Mouse (Mus musculus): ENCODE measurements around the gene Lsamp. TPM values are rescaled to one million over a fixed set of nuclear protein-coding genes. Genes with fewer than 3 reads are reported as not detected.
"Not testable (repeated sequence)": the region's sequence is repeated elsewhere in the genome, so short reads cannot be mapped to it uniquely, and the experiment has no call there.

Gene Lsamp
- total RNA-seq, 2 experiments from 2014 or later: 1.8 to 2.6 TPM

DNA sequence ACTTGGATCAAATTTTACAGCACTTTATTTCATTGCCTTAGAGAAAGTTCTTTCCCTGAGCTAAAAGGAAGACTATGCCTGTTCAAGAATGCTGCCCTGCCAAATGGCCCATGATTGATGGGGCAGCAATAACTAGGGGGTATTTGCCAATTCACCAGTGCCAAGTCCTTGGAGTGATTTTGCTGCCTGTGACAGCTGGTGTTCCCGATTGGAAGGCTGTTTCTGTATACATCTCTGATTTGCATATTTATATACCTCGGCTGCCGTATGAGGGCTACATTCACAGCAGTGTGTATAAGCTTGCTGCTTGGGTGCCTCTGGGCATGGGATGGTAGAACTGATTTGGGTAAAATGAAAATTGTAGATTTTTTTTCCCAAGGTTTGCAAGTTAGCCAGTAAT lies 1919.5 kb downstream of the Lsamp start:
- DNase-seq (ENCODE audit: low spot score in 2 of 2): no peak

DNA sequence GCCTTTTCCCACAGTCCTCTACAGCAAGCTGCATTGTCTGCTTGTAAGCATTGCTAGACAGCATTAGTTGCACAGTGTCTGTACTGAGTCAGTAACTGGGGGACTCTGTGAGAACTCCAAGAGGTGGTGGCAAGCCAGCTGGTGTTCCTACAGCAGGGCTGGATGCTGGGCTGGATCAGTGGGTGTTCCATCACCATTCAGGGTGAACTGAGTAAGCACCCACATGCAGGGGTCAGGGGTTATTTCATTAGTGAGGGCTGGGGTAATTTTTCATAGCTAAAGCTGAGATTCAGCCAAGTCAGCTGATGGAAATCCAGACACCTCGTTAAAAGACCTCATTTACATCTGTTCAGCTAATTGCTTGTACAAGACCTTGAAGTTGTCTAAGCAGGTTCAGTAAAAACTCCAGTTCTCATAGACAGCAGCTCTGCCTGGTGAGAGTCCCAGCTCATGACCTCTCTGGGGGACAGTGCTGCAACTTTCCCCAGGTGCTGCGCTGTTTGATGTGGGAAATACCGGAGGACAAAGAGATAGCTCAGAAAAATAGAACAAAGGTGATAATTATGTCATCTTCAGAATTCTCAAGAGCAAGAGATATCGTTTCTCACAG lies 1928.5 kb downstream of the Lsamp start:
- no peak for DNase-seq (ENCODE audit: low spot score in 2 of 2)

DNA sequence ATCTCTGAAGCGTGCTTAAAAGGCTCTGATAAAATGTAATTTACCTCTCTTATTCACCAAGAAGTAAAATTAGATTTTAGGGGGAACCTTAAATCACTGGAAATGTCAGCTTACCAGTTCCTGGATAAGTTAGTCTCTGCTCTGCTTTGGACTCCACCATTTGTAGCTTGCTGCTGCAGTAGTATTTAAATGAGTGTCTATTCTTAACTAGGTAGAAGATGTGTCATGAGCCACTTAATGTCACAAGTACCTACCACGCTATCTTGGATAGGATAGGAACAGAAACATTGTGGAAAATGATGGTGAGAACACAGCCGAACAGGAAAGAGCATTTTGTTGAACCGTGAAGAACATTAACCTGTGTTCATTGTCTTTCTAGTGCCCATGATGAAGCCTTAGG lies 1929.2 kb downstream of the Lsamp start:
- no peak for DNase-seq (ENCODE audit: low spot score in 2 of 2)

DNA sequence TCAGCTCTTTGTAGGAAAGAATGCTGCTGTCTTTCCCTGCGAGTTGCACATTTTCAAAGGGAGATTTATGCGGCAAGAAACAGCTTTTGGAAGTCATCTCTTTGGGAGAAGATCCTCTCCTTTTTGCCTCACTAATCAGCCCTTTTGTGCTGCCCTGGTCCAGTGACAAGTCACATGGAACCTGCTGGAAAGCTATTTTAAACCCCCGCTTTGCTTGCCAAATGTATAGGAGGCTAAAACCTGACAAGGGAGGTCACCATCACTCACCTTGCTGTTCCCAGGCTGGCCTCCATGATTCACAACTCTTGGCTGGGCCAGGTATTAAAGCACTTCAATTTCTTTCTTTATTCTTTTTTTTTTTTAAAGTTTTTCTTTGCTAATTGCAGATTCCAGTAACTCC lies 1932.2 kb downstream of the Lsamp start:
- DNase-seq (ENCODE audit: low spot score in 2 of 2): no peak

DNA sequence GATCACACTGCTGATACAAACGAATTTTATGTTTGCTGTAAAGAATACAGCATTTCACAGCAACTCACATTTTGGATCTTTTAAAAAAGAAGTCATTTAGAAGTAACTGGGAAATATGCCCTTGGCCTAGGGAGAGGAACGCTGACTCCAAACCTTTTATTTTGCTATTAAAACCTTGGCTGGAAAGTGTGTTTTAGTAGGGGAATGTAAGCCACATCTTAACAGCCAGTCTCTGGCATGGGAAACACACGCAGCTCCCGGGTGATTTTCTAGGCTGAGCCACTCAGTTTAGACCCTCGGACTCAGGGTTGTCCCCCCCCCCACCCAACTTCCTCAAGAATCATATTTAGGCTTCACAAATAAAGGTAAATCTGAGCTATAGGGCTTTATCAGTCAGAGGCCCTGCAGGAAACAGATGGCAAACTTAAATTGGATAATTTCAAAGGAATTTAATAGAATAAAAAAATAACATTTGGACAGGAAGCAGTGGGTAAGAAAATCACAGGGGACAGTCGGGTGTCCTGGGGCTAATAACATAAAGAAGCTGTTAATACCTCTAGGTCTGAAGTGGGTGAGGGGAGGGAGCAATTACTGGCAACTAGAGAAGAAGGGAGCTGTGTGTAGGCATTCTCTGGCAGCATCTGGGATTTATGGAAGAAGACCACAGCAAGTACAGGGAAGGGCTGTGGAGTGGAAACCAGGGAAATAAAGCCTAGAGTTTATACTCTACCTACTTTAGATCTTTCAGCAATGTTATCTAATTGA lies 1933.1 kb downstream of the Lsamp start:
- no peak for DNase-seq (ENCODE audit: low spot score in 2 of 2)

DNA sequence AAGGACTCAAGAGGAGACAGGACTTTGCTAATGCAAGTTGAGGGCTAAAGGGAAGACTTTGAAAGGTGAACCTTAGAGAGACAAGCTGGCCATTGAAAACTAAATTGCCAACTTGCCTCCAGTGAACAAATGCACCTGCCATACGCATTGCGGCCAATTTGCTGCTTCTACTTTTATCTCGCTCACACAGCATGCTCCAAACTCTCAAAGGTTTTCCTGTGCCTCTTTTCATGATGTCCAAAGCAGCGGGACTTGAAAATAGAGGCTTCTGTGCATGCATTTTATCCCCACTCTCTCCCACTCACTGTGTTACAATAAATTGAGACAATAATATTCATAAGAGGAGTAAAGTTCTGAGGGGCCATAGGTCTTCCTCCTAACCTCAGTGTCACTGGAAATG lies 1945.4 kb downstream of the Lsamp start:
- no peak for DNase-seq (ENCODE audit: low spot score in 2 of 2)

DNA sequence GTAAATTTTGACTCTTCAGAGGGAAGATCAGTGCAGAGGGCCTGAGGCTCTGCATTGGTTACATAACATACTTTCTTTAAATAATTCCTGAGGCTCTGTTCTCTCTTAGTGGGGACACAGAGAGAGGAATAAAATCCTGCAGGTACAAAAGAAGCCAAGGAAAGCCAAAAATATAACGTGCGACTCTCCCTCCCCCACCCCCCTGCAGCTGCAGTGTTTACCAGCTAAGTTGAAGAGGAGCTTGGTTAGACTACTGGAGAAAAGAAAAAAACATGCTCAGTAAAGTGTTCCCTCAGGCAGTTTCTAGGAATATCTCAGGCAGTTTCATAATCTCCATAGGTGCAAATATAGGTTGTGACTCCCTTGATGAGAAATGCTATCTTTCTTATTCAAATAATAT lies 1951.5 kb downstream of the Lsamp start:
- DNase-seq (ENCODE audit: low spot score in 2 of 2): no peak

DNA sequence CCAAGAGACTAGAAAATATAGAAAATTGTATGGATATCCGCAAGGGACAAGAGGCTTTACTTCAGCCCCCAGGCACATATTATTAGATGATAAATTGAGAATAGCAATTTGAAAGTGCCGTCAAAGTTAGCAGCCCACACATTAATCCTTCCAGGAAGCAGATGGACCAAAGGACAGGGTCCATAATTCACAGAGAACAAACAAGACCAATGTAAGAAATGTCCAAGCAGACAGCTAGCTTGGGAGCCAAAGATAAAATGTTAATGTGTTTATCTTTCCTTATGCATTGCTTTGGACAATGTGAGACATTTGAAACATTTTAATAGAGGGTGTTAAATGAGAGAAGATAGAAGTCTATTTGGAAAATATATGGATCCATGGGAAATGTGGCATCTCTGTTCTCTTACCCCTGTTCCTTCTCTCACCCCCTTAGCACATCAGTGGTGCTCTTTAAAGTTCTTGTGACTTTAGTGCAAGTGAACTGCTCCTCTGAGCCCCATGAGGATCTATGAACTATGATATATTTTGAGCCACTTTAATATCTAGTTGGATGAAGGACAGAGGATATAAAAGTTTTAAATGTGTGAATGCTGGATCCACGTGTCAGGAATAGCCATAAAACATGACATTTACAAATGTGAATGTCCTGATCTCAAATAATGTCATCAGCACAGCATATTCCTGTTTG lies 1952.9 kb downstream of the Lsamp start:
- no peak for DNase-seq (ENCODE audit: low spot score in 2 of 2)

DNA sequence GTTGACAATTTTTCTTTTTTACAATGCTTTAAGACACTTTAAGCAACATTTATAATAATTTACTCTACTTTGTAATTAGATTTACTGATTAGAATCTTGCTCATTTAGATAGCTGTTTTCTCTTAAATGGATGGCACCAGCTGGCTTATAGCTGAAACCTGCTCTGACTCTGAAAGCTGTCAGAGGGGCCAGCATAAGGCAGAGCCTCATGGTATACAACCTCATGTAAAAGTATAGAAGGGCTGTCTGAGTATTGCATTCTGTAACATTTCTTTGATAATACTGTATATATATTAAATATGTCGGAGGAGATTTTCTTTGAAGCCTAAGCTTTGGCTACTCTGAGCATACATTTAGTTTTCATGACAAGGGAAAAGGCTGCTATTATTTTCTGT lies 1953.4 kb downstream of the Lsamp start:
- DNase-seq (ENCODE audit: low spot score in 2 of 2): no peak

DNA sequence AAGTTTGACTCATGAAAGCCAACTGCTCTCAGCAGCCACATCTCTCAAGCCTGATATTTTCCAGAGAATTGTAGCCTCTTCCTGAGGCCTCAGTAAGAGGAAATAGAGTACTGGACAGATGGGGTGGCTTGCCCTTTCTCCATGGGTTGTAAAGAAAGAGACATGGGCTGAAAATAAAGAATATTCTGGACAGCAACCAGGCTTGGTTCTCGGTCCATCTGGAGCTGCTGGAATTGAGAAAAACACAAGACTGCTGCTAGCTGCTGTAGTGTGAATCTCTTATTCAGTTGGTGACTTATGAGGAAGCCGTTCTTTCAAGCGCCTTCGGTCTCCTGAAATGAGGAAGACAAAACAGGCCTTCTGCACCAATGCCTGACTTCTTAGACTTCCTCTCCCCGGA lies 1954.1 kb downstream of the Lsamp start:
- DNase-seq (ENCODE audit: low spot score in 2 of 2): no peak

DNA sequence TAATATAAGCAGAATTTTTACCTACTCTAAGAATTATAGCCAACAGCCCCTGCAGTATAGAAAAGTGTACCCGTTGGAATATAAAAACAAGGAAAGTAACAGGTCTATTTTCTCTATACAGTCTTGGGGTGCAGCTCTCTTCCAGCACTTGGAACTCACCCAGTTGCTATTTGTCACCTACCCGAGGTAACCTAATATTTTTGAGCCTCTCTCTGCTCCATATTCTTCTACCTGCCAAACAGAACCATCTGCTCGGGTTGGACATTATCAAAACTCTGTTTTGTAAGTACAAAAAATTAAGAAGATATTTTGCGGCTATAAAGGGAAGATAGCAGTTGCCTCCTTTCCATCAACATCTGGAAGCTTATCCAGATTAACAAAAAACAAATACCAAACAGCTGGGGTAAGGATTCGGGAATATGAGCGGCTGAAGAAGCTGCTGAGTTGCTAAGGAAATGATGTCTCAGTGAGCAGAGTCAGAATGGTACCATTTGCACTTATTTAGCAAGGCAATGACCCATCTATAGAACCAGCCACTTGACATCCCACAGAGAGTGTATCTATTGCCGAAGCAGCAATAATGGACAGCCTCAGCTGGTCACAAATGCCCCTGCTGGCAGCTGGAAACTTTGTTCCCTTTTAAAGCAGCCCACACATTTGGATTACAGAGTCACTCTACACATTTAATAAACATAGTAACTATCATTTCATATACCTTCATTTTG lies 1957.6 kb downstream of the Lsamp start:
- DNase-seq (ENCODE audit: low spot score in 2 of 2): no peak

DNA sequence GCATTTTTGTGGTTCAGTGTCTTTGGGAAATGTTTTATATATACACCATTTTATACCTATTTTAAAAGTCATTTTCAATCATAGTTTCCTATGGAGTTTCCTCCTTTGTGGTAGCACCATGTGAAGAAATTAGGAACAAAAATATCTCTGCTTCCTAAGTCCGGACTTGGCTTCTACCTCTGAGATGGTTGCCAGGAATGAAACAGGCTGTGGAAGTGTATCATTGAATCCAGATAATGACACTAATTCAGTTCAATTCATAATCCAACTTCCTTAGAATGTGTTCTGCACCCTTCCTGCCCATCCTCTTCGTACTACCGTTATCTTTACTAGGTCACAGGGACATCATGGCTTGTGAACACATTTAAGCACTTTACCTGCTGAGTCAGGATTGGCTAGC lies 1973.7 kb downstream of the Lsamp start:
- DNase-seq (ENCODE audit: low spot score in 2 of 2): no peak

DNA sequence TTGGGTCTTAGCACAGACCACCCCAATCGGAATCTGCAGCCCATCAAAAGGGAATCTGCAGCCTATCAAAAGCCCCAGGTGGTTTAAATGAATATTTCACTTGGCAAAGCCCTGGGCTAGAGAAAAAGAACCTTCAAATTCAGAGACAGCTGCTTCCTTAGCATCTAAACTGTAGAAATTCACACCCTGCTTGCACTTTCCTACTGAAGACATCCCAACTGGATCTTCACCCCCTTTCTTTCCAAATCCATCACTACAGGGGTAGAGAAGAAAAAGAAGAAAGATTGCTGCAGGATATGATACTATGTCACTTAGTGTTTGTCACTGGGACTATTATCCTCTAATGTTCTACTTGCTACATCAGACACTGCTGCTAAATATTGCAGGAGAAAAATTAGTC lies 1981.5 kb downstream of the Lsamp start:
- DNase-seq (ENCODE audit: low spot score in 2 of 2): no peak

DNA sequence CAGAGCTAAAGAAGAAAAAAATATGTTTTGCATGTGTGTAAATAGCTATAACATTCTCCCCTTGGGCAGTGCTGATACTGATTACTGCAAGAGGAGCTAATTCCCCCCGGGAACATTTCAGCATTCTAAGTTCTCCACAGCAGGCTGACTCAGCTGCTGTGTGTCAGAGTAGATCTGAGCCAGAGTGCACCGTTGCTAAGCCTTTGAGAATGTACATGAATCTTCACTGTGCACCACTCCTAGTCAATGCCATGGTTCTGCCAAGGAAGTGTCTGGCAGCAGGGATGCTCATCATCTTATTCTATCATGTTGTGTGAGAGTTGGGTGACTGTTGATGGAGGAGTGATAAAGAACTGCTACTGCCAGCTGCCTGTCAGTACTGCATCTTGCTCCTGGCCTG lies 1985.1 kb downstream of the Lsamp start:
- no peak for DNase-seq (ENCODE audit: low spot score in 2 of 2)

DNA sequence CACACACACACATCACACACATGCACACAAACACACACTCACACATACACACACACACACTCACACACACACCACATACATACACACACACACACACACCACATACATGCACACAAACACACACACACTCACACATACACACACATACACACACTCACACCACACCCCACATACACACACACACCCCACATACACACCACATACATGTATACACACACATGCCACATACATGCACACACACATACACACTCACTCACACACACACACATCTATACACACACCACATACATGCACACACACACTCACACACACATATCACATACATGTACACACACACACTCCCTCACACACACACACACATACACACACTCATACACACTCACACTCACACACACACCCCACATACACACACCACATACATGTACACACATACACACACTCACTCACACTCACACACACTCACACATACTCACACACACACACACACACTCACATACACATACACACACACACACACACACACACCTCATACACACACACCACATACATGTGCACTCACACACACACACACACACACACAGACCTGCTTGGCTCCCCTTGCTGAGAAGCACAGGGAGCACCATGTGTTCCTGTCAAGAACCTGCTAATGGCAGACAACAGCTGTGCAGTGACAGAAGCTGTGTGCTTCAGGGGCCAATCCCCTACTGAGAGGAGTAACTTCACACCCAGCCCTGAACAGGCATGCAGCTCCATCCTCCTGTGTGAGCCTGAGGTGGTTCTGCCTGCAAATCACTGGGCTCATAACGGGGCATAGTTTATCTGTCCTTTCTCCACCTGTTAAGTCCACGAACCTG lies 1990.9 kb downstream of the Lsamp start:
- peak in 1 of 2 experiments; percentile 17 for DNase-seq (ENCODE audit: low spot score in 2 of 2)

DNA sequence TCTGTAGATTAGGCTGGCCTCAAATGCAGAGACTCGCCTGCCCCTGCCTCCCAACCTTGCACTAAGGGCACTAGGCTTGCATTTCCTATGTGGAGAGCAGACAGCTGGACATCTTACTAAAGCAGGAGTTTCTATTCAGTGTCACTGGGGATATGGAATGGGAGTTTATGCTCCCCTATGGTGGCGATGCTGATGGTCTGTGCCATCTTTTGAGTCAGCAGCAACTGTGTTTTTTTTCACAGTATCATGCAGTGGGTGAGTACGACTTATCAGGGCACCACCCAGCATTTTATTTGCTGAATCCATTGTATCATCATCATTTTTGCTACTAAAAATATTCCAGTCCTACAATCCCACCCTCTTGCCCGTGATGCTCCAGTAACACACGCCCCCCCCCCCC lies 1992.7 kb downstream of the Lsamp start:
- DNase-seq (ENCODE audit: low spot score in 2 of 2): no peak

DNA sequence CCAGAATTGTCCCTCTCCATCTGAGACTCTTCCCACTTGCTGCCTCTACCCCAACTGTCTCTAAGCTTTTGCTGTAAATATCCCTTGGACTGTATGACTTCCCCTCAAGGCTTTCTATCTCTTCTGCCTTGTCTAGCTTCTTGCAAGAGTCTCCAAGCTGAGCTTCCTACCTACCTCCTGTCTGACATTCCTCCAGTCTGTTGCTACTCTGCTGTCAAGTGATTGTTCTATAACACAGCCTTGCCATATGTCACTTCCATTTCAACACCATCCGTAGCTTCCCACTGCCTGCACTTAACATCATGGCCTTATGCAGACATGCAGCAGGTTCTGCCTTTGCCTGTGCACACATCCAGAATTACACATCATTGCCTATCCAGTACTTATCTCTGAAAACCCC lies 2012.8 kb downstream of the Lsamp start:
- no peak for DNase-seq (ENCODE audit: low spot score in 2 of 2)

DNA sequence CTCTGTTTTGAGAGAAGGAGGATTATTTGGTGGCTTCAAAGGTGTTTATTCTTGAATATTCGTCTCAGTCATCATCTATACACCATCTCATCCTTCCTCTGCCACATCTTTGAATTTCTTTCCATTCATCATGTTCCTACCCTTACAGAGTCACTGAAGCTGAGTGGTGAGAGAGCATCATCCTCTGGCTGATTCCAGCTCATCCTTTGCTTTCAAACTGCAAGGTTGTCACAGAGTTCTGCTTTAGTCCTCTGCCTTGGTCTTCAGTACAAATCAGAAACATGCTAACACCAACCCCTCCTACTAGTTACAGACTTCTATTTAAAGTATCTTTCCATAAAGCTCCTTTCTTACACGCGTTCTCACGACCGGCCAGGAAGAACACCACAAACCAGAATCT lies 2018.8 kb downstream of the Lsamp start:
- no peak for DNase-seq (ENCODE audit: low spot score in 2 of 2)

DNA sequence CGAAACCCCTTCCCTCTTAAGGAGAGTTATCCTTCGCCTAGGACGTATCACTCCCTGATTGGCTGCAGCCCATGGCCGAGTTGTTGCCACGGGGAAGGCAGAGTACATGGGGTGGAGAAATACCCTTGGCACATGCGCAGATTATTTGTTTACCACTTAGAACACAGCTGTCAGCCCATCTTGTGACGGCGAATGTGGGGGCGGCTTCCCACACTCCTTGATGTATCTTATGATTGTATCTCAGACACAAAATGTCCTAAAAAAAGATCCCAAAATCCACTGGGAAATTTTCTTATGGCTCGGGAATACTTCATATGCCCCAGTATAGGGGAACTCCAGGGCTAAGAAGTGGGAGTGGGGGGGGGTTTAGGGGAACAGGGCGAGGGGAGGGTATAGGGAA lies 2019.3 kb downstream of the Lsamp start:
- not testable (repeated sequence) for DNase-seq (ENCODE audit: low spot score in 2 of 2)

DNA sequence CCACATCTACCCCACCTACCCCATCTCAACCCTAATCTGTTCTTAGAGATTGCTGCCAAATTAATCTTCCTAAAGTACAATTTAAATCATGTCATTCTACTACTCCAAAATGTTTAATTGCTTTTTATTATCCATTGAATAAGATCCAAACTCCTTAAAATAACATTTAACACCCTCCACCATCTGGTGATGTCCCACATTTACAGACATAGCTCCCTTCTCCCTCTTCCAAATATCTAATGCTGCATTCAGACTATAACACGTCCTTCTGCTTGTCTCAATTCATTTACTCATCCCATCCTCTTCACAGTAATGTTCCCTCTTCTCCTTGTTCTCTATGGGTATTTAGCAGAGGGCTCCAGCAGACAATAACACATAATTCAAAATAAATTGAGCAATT lies 2020.0 kb downstream of the Lsamp start:
- DNase-seq (ENCODE audit: low spot score in 2 of 2): no peak

DNA sequence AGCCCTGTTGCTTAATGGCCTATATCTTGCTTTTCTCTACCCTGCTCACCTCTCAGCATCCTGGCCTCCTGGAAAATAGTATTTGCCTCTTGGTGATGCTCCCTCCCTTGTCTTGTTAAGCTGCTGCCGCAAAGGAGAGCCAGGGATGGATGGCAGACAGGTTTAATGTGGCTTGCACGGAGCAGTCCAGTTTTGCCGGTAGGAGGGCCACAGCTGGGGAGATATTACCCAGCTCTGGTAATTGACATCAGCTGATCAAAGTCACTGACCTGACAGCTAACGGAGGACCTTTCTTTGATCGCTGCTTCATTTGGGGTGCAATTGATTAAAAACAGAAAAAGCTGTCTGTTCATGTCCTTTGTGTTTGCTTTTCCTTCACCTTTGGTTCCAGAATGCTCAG lies 2030.8 kb downstream of the Lsamp start:
- DNase-seq (ENCODE audit: low spot score in 2 of 2): no peak
